Mouse (Mus musculus): ENCODE data around the gene Gipr. TPM values are rescaled to one million over a fixed set of nuclear protein-coding genes. Genes with fewer than 3 reads are reported as not detected.

The Gipr gene
- polyA plus RNA-seq, 1 experiment from 2014 or later: 0.36 TPM

DNA sequence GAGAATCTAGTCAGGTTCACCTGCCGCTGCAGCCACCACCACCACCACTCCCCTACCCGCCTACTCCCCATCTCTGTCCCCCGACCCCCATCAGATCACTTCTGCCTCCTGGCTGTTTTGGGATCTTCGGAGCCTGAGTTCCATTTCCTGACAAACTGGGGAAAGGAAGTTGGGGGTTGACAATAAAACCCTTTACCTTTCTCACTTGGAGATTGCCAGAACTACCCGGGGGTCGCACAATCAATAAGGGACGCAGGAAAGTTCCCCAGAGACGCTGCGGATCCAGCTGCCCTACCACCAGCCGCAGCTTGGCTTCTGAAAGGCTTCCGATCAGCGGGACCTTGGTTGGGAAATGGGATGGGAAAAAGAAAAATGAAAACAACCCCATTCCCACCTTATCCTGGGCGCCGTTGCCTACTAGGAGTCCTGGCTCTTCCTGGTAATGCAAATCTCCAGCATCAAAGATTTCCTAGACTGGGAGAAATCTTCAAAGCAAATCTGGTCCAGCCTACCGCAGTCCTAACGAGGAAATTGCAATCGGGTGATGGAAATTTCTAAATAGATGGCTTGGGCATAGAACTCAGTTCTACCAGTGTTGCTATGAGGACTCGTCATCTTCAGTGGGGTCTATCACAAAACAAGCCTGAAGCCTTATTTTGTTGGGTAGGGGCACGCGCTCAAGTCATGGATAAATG, 17.6 kb downstream of the Gipr start:
- Histone ChIP-seq H3K4me1 (replicated peaks) (peaks cover 30% of the 10 kb centered on the region), H3K4me3 (replicated peaks) (peak overlapping the region; percentile 64), H3K27me3 (0 out of 2 replicates have a peak, but pooled peaks cover 9% of the 10 kb centered on the region), H3K27ac (replicated peaks) (peak overlapping the region; percentile 87), H3K36me3 (replicated peaks) (peaks cover 20% of the 10 kb centered on the region), H3K9ac (peak overlapping the region; percentile 71), H3K4me2 (peak overlapping the region; percentile 97), H3K9me3 (replicated peaks) (no peaks in the 10 kb centered on the region)
- 6% methylated on average over 20 of the region's 20 CpGs for WGBS (ENCODE audit: insufficient replicate concordance)
- ATAC-seq (ENCODE audit: insufficient read depth): no peak

DNA sequence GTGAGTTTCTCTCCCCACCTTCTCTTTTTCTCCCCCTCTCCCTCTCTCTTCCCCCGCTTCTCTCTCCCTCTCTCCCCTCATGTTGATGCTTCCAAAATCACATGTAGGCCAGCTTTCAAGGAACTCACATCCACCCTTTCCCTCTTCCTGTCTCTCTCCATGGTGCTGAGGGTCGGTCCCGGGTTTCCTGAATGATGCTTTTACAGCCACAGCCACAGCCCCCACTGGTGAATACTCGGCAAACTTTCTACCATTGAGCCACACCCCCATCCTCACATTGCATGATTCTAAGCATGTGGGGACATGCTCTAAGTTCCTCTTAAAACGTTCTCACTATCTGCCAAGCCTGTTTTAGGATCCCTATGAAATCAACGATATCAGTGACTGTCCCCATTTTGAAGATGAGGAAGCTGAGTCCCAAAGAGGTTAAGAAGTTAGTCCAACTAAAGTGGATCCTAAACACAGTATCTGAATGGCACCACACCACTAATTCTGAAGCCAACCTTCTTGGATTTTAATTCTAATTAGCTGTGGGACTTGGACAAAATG, 18.4 kb downstream of the Gipr start:
- Histone ChIP-seq H3K9me3 (replicated peaks) (no peaks in the 10 kb centered on the region), H3K9ac (no peak overlapping the region), H3K36me3 (replicated peaks) (peaks cover 13% of the 10 kb centered on the region), H3K4me1 (replicated peaks) (peaks cover 30% of the 10 kb centered on the region), H3K4me2 (peak overlapping the region; percentile 97; the same call in 1 of the 2 replicates), H3K27ac (replicated peaks) (no peak overlapping the region), H3K27me3 (0 out of 2 replicates have a peak, but pooled peaks cover 9% of the 10 kb centered on the region), H3K4me3 (replicated peaks) (peak overlapping the region; percentile 64; the same call in 1 of the 2 replicates)
- WGBS (ENCODE audit: insufficient replicate concordance): 30% methylated on average over 6 of the region's 6 CpGs
- ATAC-seq (ENCODE audit: insufficient read depth): no peak

DNA sequence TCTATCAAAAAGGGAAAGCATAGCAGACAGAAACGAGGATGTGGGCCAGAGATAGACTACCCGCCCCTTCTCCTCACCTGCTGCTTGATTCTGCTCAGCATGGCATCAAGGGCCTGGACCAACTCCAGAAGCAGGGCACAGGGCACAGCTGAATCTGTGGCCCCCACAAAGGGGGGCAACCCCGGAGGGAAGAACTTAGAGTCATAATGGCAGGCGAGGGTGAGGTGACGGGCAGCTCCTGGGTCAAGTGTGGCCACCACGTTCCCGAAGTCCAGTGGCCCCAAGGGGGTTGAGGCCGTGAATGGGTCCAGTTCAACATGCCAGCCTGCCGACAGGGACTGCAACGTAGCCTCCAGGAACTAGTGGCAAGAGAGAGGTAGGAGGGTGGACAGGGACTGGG, 19.1 kb downstream of the Gipr start:
- Histone ChIP-seq H3K36me3 (replicated peaks) (peaks cover 6% of the 10 kb centered on the region), H3K4me1 (replicated peaks) (peaks cover 30% of the 10 kb centered on the region), H3K27me3 (0 out of 2 replicates have a peak, but pooled peaks cover 9% of the 10 kb centered on the region), H3K9ac (no peak overlapping the region), H3K4me3 (replicated peaks) (no peak overlapping the region), H3K9me3 (replicated peaks) (no peaks in the 10 kb centered on the region), H3K27ac (replicated peaks) (no peak overlapping the region), H3K4me2 (no peak overlapping the region)
- no peak for ATAC-seq (ENCODE audit: insufficient read depth)
- WGBS (ENCODE audit: insufficient replicate concordance): 79% methylated on average over 10 of the region's 10 CpGs

DNA sequence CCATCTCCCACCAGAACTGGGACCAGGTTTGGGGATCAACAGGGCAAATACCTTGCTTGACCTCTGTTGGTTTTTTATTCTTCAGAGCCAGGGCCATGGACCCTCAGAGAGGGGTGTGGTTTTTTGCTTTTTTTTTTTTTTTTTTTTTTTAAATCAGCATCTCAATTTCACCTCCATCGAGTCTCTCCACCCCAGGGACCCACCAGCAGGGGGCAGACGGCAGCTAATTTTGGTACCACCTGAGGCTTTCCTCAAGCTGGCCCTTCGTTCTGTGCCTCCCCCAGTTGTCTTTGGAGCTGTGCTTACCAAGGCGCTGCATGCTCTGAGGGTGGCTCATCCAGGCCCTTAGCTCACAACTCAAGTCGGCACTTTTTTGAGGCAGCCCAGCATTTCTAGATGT, 28.5 kb downstream of the Gipr start:
- Histone ChIP-seq H3K27me3 (no peaks in the 10 kb centered on the region), H3K9ac (no peak overlapping the region), H3K9me3 (replicated peaks) (no peaks in the 10 kb centered on the region), H3K4me1 (replicated peaks) (no peaks in the 10 kb centered on the region), H3K36me3 (replicated peaks) (peaks cover 58% of the 10 kb centered on the region), H3K4me2 (no peak overlapping the region), H3K4me3 (replicated peaks) (no peak overlapping the region), H3K27ac (replicated peaks) (no peak overlapping the region)
- no peak for ATAC-seq (ENCODE audit: insufficient read depth)
- WGBS (ENCODE audit: insufficient replicate concordance): 53% methylated on average over 5 of the region's 5 CpGs

DNA sequence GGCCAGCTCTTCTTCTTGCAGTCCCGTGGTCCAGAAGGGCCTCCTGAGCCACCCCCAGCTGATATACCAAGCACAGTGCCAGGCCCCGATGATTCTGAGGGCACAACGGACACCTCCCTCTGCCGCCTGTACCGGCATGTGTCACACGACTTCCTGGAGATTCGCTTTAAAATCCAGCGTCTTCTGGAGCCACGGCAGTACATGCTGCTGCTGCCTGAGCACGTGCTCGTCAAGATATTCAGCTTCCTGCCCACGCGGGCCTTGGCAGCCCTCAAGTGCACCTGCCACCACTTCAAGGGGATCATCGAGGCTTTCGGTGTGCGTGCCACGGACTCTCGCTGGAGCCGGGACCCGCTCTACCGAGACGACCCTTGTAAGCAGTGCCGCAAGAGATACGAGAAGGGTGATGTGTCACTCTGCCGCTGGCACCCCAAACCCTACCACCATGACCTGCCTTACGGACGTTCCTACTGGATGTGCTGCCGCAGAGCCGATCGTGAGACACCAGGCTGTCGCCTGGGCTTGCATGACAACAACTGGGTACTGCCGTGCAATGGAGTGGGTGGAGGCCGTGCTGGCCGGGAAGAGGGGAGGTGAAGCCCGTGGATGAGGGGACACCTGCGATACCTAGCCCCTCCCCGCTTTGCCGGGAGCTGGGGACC, 29.1 kb downstream of the Gipr start:
- WGBS (ENCODE audit: insufficient replicate concordance): 86% methylated on average over 38 of the region's 38 CpGs
- no peak overlapping the region for H3K4me3 ChIP-seq (replicated peaks)
- H3K9me3 ChIP-seq (replicated peaks): no peaks in the 10 kb centered on the region
- H3K9ac ChIP-seq: no peak overlapping the region
- H3K27me3 ChIP-seq: no peaks in the 10 kb centered on the region
- ATAC-seq (ENCODE audit: insufficient read depth): no peak
- no peak overlapping the region for H3K4me2 ChIP-seq
- H3K27ac ChIP-seq (replicated peaks): no peak overlapping the region
- H3K36me3 ChIP-seq (replicated peaks): peaks cover 58% of the 10 kb centered on the region
- peaks cover 3% of the 10 kb centered on the region for H3K4me1 ChIP-seq (replicated peaks)

DNA sequence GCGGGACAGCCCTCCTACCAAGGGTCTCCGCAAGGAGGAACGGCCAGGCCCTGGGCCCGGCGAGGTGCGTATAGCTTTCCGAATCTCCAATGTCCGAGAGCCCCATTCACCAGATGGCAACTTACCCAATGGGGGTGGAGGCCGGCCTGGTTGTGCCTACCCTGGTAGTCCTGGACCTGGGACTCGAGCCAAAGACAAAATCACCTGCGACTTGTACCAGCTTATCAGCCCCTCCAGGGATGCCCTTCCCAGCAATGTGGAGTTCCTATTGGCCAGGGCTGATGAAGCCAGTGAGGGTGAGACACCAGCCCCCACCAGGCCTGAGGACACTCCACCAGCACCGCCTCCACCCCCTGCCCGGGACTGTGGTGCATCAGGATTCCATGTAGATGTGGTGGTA, 29.8 kb downstream of the Gipr start:
- 87% methylated on average over 13 of the region's 13 CpGs for WGBS (ENCODE audit: insufficient replicate concordance)

DNA sequence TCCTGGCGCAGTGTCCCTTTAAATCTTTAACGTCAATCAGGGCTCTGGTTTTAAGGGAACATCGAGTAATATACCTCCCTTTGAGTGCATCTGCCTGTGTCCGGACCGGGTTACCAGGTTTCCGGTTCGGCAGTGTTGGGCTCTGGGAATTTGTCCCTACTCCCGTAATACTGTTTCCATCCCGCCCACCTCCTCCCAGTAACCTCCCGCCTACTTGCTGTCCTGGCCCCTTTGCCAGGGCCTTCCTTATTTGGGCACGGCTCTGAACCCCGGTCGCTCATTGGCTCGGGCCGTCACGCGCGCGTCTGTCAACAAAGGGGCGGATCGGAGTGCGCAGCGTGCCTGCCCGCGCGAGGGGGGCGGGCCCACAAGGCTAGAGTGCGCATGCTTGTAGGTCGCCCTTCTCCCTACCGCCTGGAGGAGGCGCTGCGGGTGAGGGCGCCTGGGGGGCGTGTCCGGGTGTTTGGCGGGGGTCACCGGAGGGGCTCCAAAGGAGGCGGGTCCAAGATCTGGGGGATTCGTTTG, 34.5 kb downstream of the Gipr start:
- Histone ChIP-seq H3K4me2 (peak overlapping the region; percentile 78), H3K4me3 (replicated peaks) (peak overlapping the region; percentile 52), H3K27ac (replicated peaks) (peak overlapping the region; percentile 51), H3K4me1 (replicated peaks) (peaks cover 16% of the 10 kb centered on the region), H3K9ac (peak overlapping the region; percentile 17), H3K9me3 (replicated peaks) (no peaks in the 10 kb centered on the region), H3K27me3 (no peaks in the 10 kb centered on the region), H3K36me3 (replicated peaks) (peaks cover 26% of the 10 kb centered on the region)
- under 1% methylated on average over 39 of the region's 39 CpGs for WGBS (ENCODE audit: insufficient replicate concordance)
- ATAC-seq (ENCODE audit: insufficient read depth): peak; percentile 96

More for the DNA sequence above, 29.8 kb downstream of the Gipr start:
- no peaks in the 10 kb centered on the region for H3K27me3 ChIP-seq
- H3K9ac ChIP-seq: no peak overlapping the region
- H3K36me3 ChIP-seq (replicated peaks): peaks cover 58% of the 10 kb centered on the region
- no peak overlapping the region for H3K4me2 ChIP-seq
- no peak for ATAC-seq (ENCODE audit: insufficient read depth)
- H3K27ac ChIP-seq (replicated peaks): no peak overlapping the region
- no peak overlapping the region for H3K4me3 ChIP-seq (replicated peaks)
- H3K9me3 ChIP-seq (replicated peaks): no peaks in the 10 kb centered on the region
- peaks cover 9% of the 10 kb centered on the region for H3K4me1 ChIP-seq (replicated peaks)

DNA sequence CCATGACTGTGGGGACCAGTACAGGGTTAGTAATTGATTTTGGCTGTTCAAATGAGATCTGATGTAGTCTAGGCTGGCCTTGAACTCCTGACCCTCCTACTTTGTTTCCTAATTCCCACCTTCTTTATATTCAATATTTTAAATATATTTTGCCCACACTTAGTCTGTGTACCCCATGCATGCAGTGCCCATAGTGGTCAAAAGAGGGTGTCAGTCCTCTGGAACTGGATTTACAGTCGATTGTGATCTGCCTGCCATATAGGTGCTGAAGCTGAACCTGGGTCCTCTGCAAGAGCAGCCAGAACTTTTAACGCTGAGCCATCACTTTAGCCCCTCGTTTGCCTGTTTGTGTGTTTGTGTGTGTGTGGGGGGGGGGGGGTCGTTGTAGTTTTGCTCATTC, 35.3 kb downstream of the Gipr start:
- H3K9me3 ChIP-seq (replicated peaks): no peaks in the 10 kb centered on the region
- H3K27me3 ChIP-seq: no peaks in the 10 kb centered on the region
- H3K4me3 ChIP-seq (replicated peaks): no peak overlapping the region
- ATAC-seq (ENCODE audit: insufficient read depth): no peak
- peak overlapping the region; percentile 51; the same call in 1 of the 2 replicates for H3K27ac ChIP-seq (replicated peaks)
- H3K4me2 ChIP-seq: peak overlapping the region; percentile 78
- peaks cover 16% of the 10 kb centered on the region for H3K4me1 ChIP-seq (replicated peaks)
- H3K36me3 ChIP-seq (replicated peaks): peaks cover 19% of the 10 kb centered on the region
- WGBS (ENCODE audit: insufficient replicate concordance): 36% methylated on average over 4 of the region's 4 CpGs
- no peak overlapping the region for H3K9ac ChIP-seq

DNA sequence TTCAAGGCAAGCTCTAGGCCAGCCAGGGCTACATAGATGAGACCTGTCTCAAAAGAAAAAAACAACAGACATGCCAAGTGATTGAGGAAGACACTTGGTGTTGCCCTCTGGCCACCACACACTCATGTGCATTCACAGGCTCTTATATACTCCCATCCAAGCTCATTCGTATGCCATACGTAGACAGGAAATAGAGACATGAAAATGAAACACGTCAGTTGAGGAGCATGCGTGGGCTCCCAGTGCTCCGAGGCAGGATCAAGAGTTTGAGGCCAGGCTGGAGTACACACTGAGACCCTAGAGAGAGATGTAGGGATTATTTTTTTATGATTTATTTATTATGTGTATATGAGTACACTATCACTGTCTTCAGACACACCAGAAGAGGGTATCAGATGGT, 36.5 kb downstream of the Gipr start:
- peaks cover 16% of the 10 kb centered on the region for H3K4me1 ChIP-seq (replicated peaks)
- H3K36me3 ChIP-seq (replicated peaks): peaks cover 8% of the 10 kb centered on the region; the same call in 1 of the 2 replicates
- no peak overlapping the region for H3K27ac ChIP-seq (replicated peaks)
- H3K4me3 ChIP-seq (replicated peaks): no peak overlapping the region
- WGBS (ENCODE audit: insufficient replicate concordance): 83% methylated on average over 5 of the region's 5 CpGs
- H3K4me2 ChIP-seq: no peak overlapping the region
- no peaks in the 10 kb centered on the region for H3K27me3 ChIP-seq
- no peaks in the 10 kb centered on the region for H3K9me3 ChIP-seq (replicated peaks)
- no peak overlapping the region for H3K9ac ChIP-seq
- ATAC-seq (ENCODE audit: insufficient read depth): no peak

DNA sequence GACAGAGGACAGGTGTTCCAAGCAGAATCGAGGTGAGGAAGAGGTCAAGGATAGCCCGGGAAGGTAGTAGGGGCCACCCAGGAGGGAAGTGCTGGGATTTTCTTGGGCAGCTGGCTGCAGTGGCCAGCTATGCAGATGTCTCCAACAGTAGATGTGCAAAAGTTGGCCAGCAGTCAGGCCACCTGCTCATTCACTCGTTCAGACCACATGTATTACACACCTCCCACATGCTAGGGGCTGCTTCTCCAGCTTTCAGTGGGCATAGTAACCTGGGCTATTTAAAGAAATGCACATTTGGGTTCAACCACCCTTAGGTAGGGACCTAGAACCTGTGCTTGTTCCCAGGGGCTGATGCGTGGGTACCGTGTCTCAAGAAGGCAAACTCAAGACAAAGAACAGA, 38.2 kb downstream of the Gipr start:
- Histone ChIP-seq H3K9me3 (replicated peaks) (no peaks in the 10 kb centered on the region), H3K4me1 (replicated peaks) (peaks cover 16% of the 10 kb centered on the region), H3K36me3 (replicated peaks) (0 out of 2 replicates have a peak, but pooled peaks cover 3% of the 10 kb centered on the region), H3K9ac (no peak overlapping the region), H3K27me3 (no peaks in the 10 kb centered on the region), H3K4me3 (replicated peaks) (no peak overlapping the region), H3K4me2 (no peak overlapping the region), H3K27ac (replicated peaks) (no peak overlapping the region)
- WGBS (ENCODE audit: insufficient replicate concordance): 81% methylated on average over 5 of the region's 5 CpGs
- ATAC-seq (ENCODE audit: insufficient read depth): no peak

DNA sequence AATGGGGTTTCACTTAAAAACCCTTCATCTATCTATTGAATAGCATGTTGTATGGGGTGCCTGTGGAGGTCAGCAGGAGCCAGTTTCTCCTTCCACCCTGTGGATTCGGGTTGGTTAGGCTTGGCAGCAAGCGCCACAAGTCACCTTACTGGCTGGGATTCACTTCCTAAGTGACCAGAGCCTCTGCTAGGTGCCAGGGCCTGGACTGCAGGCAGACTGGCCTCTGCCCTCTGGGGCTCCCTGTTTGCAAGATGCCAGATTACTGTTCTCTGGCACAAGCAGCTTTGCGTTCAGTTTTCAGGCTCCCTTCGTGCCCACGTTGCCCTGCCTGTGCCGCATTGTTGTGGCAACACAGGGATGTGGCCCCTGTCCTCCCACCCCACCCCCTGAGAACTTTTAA, 41.2 kb downstream of the Gipr start:
- Histone ChIP-seq H3K27ac (replicated peaks) (no peak overlapping the region), H3K4me3 (replicated peaks) (no peak overlapping the region), H3K9ac (no peak overlapping the region), H3K4me1 (replicated peaks) (peaks cover 17% of the 10 kb centered on the region), H3K4me2 (no peak overlapping the region), H3K36me3 (replicated peaks) (0 out of 2 replicates have a peak, but pooled peaks cover 3% of the 10 kb centered on the region), H3K9me3 (replicated peaks) (no peaks in the 10 kb centered on the region), H3K27me3 (no peaks in the 10 kb centered on the region)
- ATAC-seq (ENCODE audit: insufficient read depth): no peak
- 81% methylated on average over 6 of the region's 6 CpGs for WGBS (ENCODE audit: insufficient replicate concordance)
